Mouse (Mus musculus): ENCODE measurements around the gene Tmem121b. TPM values are rescaled to one million over a fixed set of nuclear protein-coding genes. Genes with fewer than 3 reads are reported as not detected.

The Tmem121b gene
- polyA plus RNA-seq, 1 experiment from 2014 or later, result 0.27 TPM

DNA sequence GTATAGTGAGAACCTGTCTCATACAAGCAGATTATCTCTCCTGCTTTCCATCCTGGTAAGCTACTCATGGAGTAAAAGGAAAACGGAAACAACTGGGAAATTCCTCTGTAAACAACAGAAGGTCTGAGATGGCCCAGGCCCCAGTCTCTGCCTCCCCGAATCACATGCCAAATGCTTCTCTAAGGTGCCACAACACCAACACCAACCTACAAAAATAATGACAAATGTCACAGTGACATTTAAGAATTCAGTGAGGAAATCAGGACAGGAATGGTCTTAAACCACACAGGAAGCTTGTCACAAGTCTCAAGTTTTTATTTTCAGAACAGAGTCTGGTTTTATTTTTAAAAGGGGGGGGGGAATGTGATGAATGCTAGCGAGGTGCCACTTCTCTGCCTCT is 5.0 kb downstream of the Tmem121b start:
- no peak for DNase-seq (ENCODE audit: low spot score)
- Histone ChIP-seq H3K9ac (ENCODE audit: low read length) (no peak overlapping the region), H3K4me3 (ENCODE audit: low read depth, low read length) (no peak overlapping the region), H3K27ac (ENCODE audit: low read depth) (no peak overlapping the region), H3K36me3 (ENCODE audit: control insufficient read depth, insufficient read depth, low read length) (no peaks in the 10 kb centered on the region), H3K27me3 (replicated peaks; ENCODE audit: control insufficient read depth, insufficient read depth, low read length) (peaks cover 23% of the 10 kb centered on the region), H3K4me1 (replicated peaks; ENCODE audit: control insufficient read depth, insufficient read depth, low read length) (peaks cover 10% of the 10 kb centered on the region; the same call in 1 of the 2 replicates), H3K4me2 (ENCODE audit: low read length) (no peak overlapping the region), H3K9me3 (ENCODE audit: control insufficient read depth, low read length) (no peaks in the 10 kb centered on the region)
- WGBS, result 54% methylated on average over 3 of the region's 3 CpGs
- no peak for ATAC-seq (replicated peaks; ENCODE audit: low FRiP score, low TSS enrichment, low read depth)

DNA sequence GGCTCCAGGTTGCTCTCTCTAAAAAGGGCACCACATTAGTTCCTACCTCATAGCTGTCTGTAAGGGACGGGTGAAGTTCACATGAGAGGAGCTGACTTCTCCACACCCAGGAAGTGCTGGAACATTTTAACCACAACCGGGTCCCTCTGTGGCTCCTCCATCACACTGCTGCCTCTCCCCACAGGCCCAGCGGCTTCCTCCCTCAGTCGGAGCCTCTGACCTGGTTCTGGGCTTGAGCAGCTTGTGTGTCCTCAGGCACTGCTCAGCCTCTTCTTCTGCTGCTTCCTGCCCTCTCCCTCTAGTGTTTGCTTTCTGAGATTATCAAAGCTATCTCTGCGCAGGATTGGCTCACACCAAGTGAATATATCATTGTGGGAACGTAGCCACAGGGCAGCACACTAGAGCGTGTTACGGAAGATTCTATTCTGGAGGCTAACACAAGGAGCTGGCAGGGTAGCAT is 7.5 kb downstream of the Tmem121b start:
- H3K9me3 ChIP-seq (ENCODE audit: control insufficient read depth, low read length), result no peaks in the 10 kb centered on the region
- 54% methylated on average over 8 of the region's 8 CpGs for WGBS
- H3K36me3 ChIP-seq (ENCODE audit: control insufficient read depth, insufficient read depth, low read length), result no peaks in the 10 kb centered on the region
- H3K9ac ChIP-seq (ENCODE audit: low read length), result no peak overlapping the region
- no peaks in the 10 kb centered on the region for H3K4me1 ChIP-seq (replicated peaks; ENCODE audit: control insufficient read depth, insufficient read depth, low read length)
- no peaks in the 10 kb centered on the region for H3K27me3 ChIP-seq (replicated peaks; ENCODE audit: control insufficient read depth, insufficient read depth, low read length)
- DNase-seq (ENCODE audit: low spot score) (no peak), ATAC-seq (replicated peaks; ENCODE audit: low FRiP score, low TSS enrichment, low read depth) (no peak)
- H3K4me2 ChIP-seq (ENCODE audit: low read length), result no peak overlapping the region
- no peak overlapping the region for H3K4me3 ChIP-seq (ENCODE audit: low read depth, low read length)
- no peak overlapping the region for H3K27ac ChIP-seq (ENCODE audit: low read depth)

DNA sequence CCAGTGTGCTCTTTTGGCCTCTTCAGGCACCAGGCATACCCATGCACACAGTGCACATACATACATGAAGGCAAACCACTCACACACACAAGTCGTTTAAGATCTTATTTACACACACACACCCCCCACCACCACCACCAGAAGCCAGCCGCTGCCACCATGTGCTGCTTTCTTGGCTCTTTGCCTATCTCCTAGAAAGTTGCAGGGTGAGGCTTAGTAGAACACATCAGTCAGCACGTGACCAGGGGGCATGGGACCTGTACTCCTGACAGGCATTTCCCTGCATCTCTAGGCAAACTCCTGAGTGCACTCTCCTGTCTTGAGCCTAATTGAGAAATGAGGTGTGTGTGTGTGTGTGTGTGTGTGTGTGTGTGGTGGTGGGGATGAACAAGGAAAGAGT is 8.6 kb downstream of the Tmem121b start:
- whole genome bisulfite sequencing, result 65% methylated on average over 3 of the region's 3 CpGs
- Histone ChIP-seq H3K9ac (ENCODE audit: low read length) (no peak overlapping the region), H3K4me3 (ENCODE audit: low read depth, low read length) (no peak overlapping the region), H3K4me2 (ENCODE audit: low read length) (no peak overlapping the region), H3K4me1 (replicated peaks; ENCODE audit: control insufficient read depth, insufficient read depth, low read length) (no peaks in the 10 kb centered on the region), H3K27me3 (replicated peaks; ENCODE audit: control insufficient read depth, insufficient read depth, low read length) (no peaks in the 10 kb centered on the region), H3K9me3 (ENCODE audit: control insufficient read depth, low read length) (no peaks in the 10 kb centered on the region), H3K36me3 (ENCODE audit: control insufficient read depth, insufficient read depth, low read length) (no peaks in the 10 kb centered on the region), H3K27ac (ENCODE audit: low read depth) (no peak overlapping the region)
- ATAC-seq (replicated peaks; ENCODE audit: low FRiP score, low TSS enrichment, low read depth), result no peak
- no peak for DNase-seq (ENCODE audit: low spot score)

DNA sequence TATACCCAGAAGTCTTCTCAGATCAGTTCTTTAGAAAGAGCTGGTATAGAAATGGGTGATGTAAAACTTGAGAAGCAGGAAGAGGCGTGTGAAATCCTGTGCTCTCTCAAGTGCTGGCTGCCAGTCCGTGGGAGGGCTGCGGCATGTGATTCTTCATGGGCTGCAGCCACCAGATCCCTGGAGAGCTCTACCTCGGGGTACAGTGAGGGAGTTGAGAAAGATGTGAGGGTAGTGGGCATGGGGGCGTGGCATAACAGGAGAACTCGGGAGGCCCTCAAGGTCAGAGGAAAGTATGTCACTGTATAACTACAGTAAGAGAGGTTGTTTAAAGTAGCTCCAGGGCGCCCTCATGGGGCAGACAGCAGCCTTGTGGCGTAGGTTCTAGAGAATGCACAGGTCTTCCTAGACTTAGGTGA is 10.4 kb downstream of the Tmem121b start:
- no peak overlapping the region for H3K4me3 ChIP-seq (ENCODE audit: low read depth, low read length)
- H3K4me2 ChIP-seq (ENCODE audit: low read length), result no peak overlapping the region
- H3K27me3 ChIP-seq (replicated peaks; ENCODE audit: control insufficient read depth, insufficient read depth, low read length), result no peaks in the 10 kb centered on the region
- H3K27ac ChIP-seq (ENCODE audit: low read depth), result no peak overlapping the region
- H3K4me1 ChIP-seq (replicated peaks; ENCODE audit: control insufficient read depth, insufficient read depth, low read length), result no peaks in the 10 kb centered on the region
- 28% methylated on average over 8 of the region's 8 CpGs for WGBS
- no peaks in the 10 kb centered on the region for H3K36me3 ChIP-seq (ENCODE audit: control insufficient read depth, insufficient read depth, low read length)
- no peaks in the 10 kb centered on the region for H3K9me3 ChIP-seq (ENCODE audit: control insufficient read depth, low read length)
- no peak overlapping the region for H3K9ac ChIP-seq (ENCODE audit: low read length)
- DNase-seq (ENCODE audit: low spot score) (no peak), ATAC-seq (replicated peaks; ENCODE audit: low FRiP score, low TSS enrichment, low read depth) (no peak)

DNA sequence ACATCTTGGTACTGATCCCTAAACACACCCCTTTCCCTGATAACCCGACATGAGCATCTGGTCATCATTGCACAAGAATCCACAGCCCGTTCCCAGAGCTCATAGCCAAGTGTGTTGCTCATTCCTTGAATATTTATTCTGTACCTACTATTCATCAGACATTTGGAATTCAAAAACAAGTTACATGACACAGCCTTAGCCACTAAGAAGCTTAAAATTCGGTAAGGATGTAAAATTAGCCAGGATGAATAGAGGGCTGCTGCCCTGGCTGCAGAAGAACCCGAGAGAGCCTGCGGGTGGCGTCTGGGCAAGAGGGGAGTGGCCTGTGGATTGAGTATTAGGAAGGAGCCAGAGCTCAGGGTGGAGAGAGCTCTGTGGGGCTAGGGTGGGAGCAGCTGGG is 10.9 kb downstream of the Tmem121b start:
- no peaks in the 10 kb centered on the region for H3K36me3 ChIP-seq (ENCODE audit: control insufficient read depth, insufficient read depth, low read length)
- H3K9me3 ChIP-seq (ENCODE audit: control insufficient read depth, low read length), result no peaks in the 10 kb centered on the region
- ATAC-seq (replicated peaks; ENCODE audit: low FRiP score, low TSS enrichment, low read depth) (no peak), DNase-seq (ENCODE audit: low spot score) (no peak)
- 40% methylated on average over 6 of the region's 6 CpGs for WGBS
- no peak overlapping the region for H3K27ac ChIP-seq (ENCODE audit: low read depth)
- no peaks in the 10 kb centered on the region for H3K4me1 ChIP-seq (replicated peaks; ENCODE audit: control insufficient read depth, insufficient read depth, low read length)
- no peaks in the 10 kb centered on the region for H3K27me3 ChIP-seq (replicated peaks; ENCODE audit: control insufficient read depth, insufficient read depth, low read length)
- H3K4me3 ChIP-seq (ENCODE audit: low read depth, low read length), result no peak overlapping the region
- H3K4me2 ChIP-seq (ENCODE audit: low read length), result no peak overlapping the region
- H3K9ac ChIP-seq (ENCODE audit: low read length), result no peak overlapping the region

DNA sequence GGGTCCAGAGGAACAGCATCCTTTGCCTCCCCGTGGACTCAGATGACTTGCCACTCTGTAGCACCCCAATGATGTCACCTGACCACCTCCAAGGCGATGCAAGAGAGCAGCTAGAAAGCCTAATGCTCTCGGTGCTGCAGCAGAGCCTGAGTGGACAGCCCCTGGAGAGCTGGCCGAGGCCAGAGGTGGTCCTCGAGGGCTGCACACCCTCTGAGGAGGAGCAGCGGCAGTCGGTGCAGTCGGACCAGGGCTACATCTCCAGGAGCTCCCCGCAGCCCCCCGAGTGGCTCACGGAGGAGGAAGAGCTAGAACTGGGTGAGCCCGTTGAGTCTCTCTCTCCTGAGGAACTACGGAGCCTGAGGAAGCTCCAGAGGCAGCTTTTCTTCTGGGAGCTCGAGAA is 11.6 kb downstream of the Tmem121b start:
- no peak for DNase-seq (ENCODE audit: low spot score)
- no peak for ATAC-seq (replicated peaks; ENCODE audit: low FRiP score, low TSS enrichment, low read depth)
- H3K4me3 ChIP-seq (ENCODE audit: low read depth, low read length), result no peak overlapping the region
- no peak overlapping the region for H3K9ac ChIP-seq (ENCODE audit: low read length)
- no peaks in the 10 kb centered on the region for H3K27me3 ChIP-seq (replicated peaks; ENCODE audit: control insufficient read depth, insufficient read depth, low read length)
- H3K36me3 ChIP-seq (ENCODE audit: control insufficient read depth, insufficient read depth, low read length), result no peaks in the 10 kb centered on the region
- WGBS, result 91% methylated on average over 14 of the region's 14 CpGs
- no peaks in the 10 kb centered on the region for H3K4me1 ChIP-seq (replicated peaks; ENCODE audit: control insufficient read depth, insufficient read depth, low read length)
- no peak overlapping the region for H3K27ac ChIP-seq (ENCODE audit: low read depth)
- no peak overlapping the region for H3K4me2 ChIP-seq (ENCODE audit: low read length)
- no peaks in the 10 kb centered on the region for H3K9me3 ChIP-seq (ENCODE audit: control insufficient read depth, low read length)

DNA sequence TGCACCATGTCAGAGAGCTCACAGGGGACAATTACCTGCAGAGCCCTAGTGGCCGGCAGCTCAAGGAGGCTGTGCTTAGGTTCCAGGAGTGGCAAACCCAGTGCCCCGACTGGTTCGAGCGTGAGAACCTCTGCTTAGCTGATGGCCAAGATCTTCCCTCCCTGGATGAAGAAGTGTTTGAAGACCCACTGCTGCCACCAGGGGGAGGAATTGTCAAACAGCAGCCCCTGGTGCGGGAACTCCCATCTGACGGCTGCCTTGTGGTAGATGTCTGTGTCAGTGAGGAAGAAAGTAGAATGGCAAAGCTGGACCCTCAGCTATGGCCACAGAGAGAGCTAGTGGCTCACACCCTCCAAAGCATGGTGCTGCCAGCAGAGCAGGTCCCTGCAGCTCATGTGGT is 12.1 kb downstream of the Tmem121b start:
- Histone ChIP-seq H3K4me2 (ENCODE audit: low read length) (no peak overlapping the region), H3K9ac (ENCODE audit: low read length) (no peak overlapping the region), H3K36me3 (ENCODE audit: control insufficient read depth, insufficient read depth, low read length) (no peaks in the 10 kb centered on the region), H3K4me1 (replicated peaks; ENCODE audit: control insufficient read depth, insufficient read depth, low read length) (no peaks in the 10 kb centered on the region), H3K9me3 (ENCODE audit: control insufficient read depth, low read length) (no peaks in the 10 kb centered on the region), H3K27ac (ENCODE audit: low read depth) (no peak overlapping the region), H3K27me3 (replicated peaks; ENCODE audit: control insufficient read depth, insufficient read depth, low read length) (no peaks in the 10 kb centered on the region), H3K4me3 (ENCODE audit: low read depth, low read length) (no peak overlapping the region)
- DNase-seq (ENCODE audit: low spot score) (no peak), ATAC-seq (replicated peaks; ENCODE audit: low FRiP score, low TSS enrichment, low read depth) (no peak)
- 89% methylated on average over 6 of the region's 6 CpGs for WGBS

DNA sequence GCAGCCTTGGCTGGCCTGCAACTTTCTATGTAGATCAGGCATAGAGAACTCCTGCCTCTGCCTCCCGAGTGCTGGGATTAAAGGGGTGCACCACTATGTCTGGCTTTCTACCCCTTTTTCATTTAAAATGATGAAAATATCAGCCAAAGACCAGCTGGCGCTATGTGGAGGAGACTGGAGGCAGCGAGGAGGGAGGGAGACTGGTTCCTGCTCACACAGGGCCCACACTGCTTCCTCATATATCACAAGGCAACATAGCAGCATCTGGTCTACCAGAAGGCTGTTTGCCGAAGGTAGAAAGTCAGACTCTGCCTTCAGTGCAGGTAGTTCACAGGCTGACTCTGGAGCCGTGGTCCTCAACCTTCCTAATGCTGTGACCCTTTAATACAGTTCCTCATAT is 13.2 kb downstream of the Tmem121b start:
- Histone ChIP-seq H3K36me3 (ENCODE audit: control insufficient read depth, insufficient read depth, low read length) (no peaks in the 10 kb centered on the region), H3K27ac (ENCODE audit: low read depth) (no peak overlapping the region), H3K4me3 (ENCODE audit: low read depth, low read length) (no peak overlapping the region), H3K9me3 (ENCODE audit: control insufficient read depth, low read length) (no peaks in the 10 kb centered on the region), H3K4me2 (ENCODE audit: low read length) (no peak overlapping the region), H3K27me3 (replicated peaks; ENCODE audit: control insufficient read depth, insufficient read depth, low read length) (no peaks in the 10 kb centered on the region), H3K9ac (ENCODE audit: low read length) (no peak overlapping the region), H3K4me1 (replicated peaks; ENCODE audit: control insufficient read depth, insufficient read depth, low read length) (no peaks in the 10 kb centered on the region)
- 88% methylated on average over 5 of the region's 5 CpGs for WGBS
- DNase-seq (ENCODE audit: low spot score), result no peak
- ATAC-seq (replicated peaks; ENCODE audit: low FRiP score, low TSS enrichment, low read depth), result no peak

DNA sequence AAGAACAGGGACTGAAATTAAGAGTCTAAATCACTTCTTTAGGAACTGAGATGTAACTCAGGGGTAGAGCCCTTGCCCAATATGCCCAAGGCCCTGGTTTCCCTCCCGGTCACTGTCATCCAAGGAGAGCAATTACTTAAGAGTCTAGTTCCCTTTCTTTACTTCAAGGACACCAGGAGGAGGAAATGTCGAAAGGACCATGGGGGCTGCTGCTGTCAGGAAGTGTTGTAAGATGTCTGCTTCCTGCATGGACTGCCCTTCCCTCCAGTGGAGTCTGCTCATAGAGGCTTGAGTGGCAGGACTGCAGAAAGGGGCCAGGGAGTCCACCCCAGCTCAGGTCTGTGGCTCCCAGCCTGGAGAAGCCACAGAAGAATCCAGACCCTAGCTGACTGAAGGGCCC is 14.3 kb downstream of the Tmem121b start:
- Histone ChIP-seq H3K4me2 (ENCODE audit: low read length) (no peak overlapping the region), H3K27ac (ENCODE audit: low read depth) (no peak overlapping the region), H3K27me3 (replicated peaks; ENCODE audit: control insufficient read depth, insufficient read depth, low read length) (no peaks in the 10 kb centered on the region), H3K9ac (ENCODE audit: low read length) (no peak overlapping the region), H3K36me3 (ENCODE audit: control insufficient read depth, insufficient read depth, low read length) (no peaks in the 10 kb centered on the region), H3K9me3 (ENCODE audit: control insufficient read depth, low read length) (no peaks in the 10 kb centered on the region), H3K4me1 (replicated peaks; ENCODE audit: control insufficient read depth, insufficient read depth, low read length) (no peaks in the 10 kb centered on the region), H3K4me3 (ENCODE audit: low read depth, low read length) (no peak overlapping the region)
- no peak for DNase-seq (ENCODE audit: low spot score)
- no peak for ATAC-seq (replicated peaks; ENCODE audit: low FRiP score, low TSS enrichment, low read depth)
- WGBS, result 93% methylated on average over 2 of the region's 2 CpGs

Measured in intestine, embryonic 14.5 days (tissue).